Mouse (Mus musculus) kidney, postnatal 0 days (tissue): Measurements from ENCODE around the gene Rsu1. TPM values are rescaled to one million over a fixed set of nuclear protein-coding genes. Genes with fewer than 3 reads are reported as not detected.

Experiments used
- ATAC-seq: fragments of 200-750 bp; cut with Nextera tagmentation; replicated peaks from 2 replicates; pipeline ENCODE4 v1.8.0; 2017; ENCODE audit warnings: low read depth, moderate number of reproducible peaks, moderate TSS enrichment, moderate library complexity; ENCODE audit not compliant: low FRiP score
- DNase-seq: peaks from one replicate; pipeline ENCODE4 v3.0.0-alpha.2; 2016; ENCODE audit warnings: low spot score
- H3K27ac ChIP-seq: fragments of 300-500 bp; sonication (generic); 2 replicates; pipeline ENCODE4 v1.5.1; 2014; ENCODE audit warnings: mild to moderate bottlenecking
- H3K27me3 ChIP-seq: fragments of 300-500 bp; sonication (generic); 2 replicates; pipeline ENCODE4 v1.6.1; 2014; ENCODE audit warnings: low read length, mixed read lengths; ENCODE audit not compliant: insufficient read depth
- H3K36me3 ChIP-seq: fragments of 300-500 bp; sonication (generic); 2 replicates; pipeline ENCODE4 v1.6.1; 2014; ENCODE audit warnings: low read length, mixed read lengths; ENCODE audit not compliant: insufficient read depth
- H3K4me1 ChIP-seq: fragments of 300-500 bp; sonication (generic); replicated peaks from 2 replicates; pipeline ENCODE4 v1.6.1; 2014; ENCODE audit warnings: antibody characterized with exemption, low read length, mixed read lengths; ENCODE audit not compliant: insufficient read depth
- H3K4me2 ChIP-seq: fragments of 300-500 bp; sonication (generic); 2 replicates; pipeline ENCODE4 v1.6.1; 2014; ENCODE audit warnings: mild to moderate bottlenecking, low read length, moderate library complexity, mixed read lengths
- H3K4me3 ChIP-seq: fragments of 300-500 bp; sonication (generic); replicated peaks from 2 replicates; pipeline ENCODE4 v1.5.1; 2014; ENCODE audit warnings: low read depth, low read length
- H3K9ac ChIP-seq: fragments of 300-500 bp; sonication (generic); 2 replicates; pipeline ENCODE4 v1.6.1; 2014; ENCODE audit warnings: low read depth, low read length
- H3K9me3 ChIP-seq: fragments of 300-500 bp; sonication (generic); replicated peaks from 2 replicates; pipeline ENCODE4 v1.6.1; 2016; ENCODE audit warnings: low read length, inconsistent platforms, mixed read lengths
- CTCF ChIP-seq: IDR thresholded peaks from 2 replicates; pipeline ENCODE4 v1.5.1; 2016; ENCODE audit warnings: antibody characterized with exemption, low read depth, mild to moderate bottlenecking, moderate library complexity
- whole genome bisulfite sequencing: fragments of 180-500 bp; shearing (Covaris S2); extraction: QIAGEN DNeasy Blood & Tissue Kit; methylation state at CpG from one replicate; pipeline ENCODE4 v1.1.7; 2014; 5-methylcytosine and 5-hydroxymethylcytosine counted together
- polyA plus RNA-seq: library from polyadenylated mRNA; unstranded; fragments of >200 nt; fragmentation: Nextera tagmentation; extraction: Ambion mirVana; gene quantifications from 2 replicates; pipeline ENCODE4 v1.2.1, GENCODE M21; 2015

Gene Rsu1
- polyA plus RNA-seq, 1 experiment from 2014 or later, result 151 TPM

- no peak; the same call in 1 of the 2 replicates for ATAC-seq
- 61% methylated on average over 5 of the region's 5 CpGs for WGBS
- no peak for DNase-seq
These were observed 102.5 kb downstream of the Rsu1 start for GRCm38 (mm10) chr2:13168743-13169142.

DNA sequence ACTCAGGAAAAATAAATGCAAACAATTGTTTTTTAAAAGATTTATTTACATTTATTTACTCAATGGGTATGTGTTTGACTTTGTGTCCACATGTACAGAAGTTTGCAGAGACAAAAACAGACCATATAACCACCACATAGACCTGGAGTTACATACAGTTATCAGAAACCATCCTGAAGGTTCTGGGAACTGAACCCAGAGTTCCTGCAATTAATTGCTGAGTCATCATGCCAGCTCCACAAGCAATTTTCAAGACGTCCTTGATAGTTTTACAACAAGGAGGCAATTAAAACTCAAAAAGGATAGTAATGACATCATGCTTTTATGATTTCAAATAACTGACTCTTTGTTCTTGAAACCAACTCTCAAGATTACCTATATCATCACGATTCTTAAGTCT, 109.5 kb downstream of the Rsu1 start:
- Histone ChIP-seq H3K9me3 (no peaks in the 10 kb centered on the region), H3K27ac (no peak overlapping the region), H3K4me2 (no peak overlapping the region), H3K9ac (no peak overlapping the region), H3K27me3 (no peaks in the 10 kb centered on the region), H3K4me3 (no peak overlapping the region), H3K36me3 (no peaks in the 10 kb centered on the region), H3K4me1 (no peaks in the 10 kb centered on the region)
- TF ChIP-seq CTCF, result no peak
- no peak for DNase-seq
- no peak for ATAC-seq
- WGBS, result 63% methylated on average over 2 of the region's 2 CpGs

More at GRCm38 (mm10) chr2:13168743-13169142, 102.5 kb downstream of the Rsu1 start:
- H3K36me3 ChIP-seq, result no peaks in the 10 kb centered on the region
- no peaks in the 10 kb centered on the region for H3K9me3 ChIP-seq
- no peaks in the 10 kb centered on the region for H3K27me3 ChIP-seq
- peak; percentile 59 for TF ChIP-seq CTCF
- H3K4me3 ChIP-seq, result no peak overlapping the region
- no peaks in the 10 kb centered on the region for H3K4me1 ChIP-seq
- no peak overlapping the region for H3K9ac ChIP-seq
- no peak overlapping the region for H3K27ac ChIP-seq
- no peak overlapping the region for H3K4me2 ChIP-seq

- no peaks in the 10 kb centered on the region for H3K9me3 ChIP-seq
- H3K36me3 ChIP-seq, result no peaks in the 10 kb centered on the region
- no peak overlapping the region for H3K27ac ChIP-seq
- ATAC-seq, result no peak
- no peak overlapping the region for H3K4me3 ChIP-seq
- H3K27me3 ChIP-seq, result no peaks in the 10 kb centered on the region
- TF ChIP-seq CTCF, result no peak
- 57% methylated on average over 6 of the region's 6 CpGs for WGBS
- no peak overlapping the region for H3K4me2 ChIP-seq
- no peaks in the 10 kb centered on the region for H3K4me1 ChIP-seq
- no peak overlapping the region for H3K9ac ChIP-seq
- DNase-seq, result no peak
These were observed 126.0 kb downstream of the Rsu1 start for GRCm38 (mm10) chr2:13145245-13145644.

DNA sequence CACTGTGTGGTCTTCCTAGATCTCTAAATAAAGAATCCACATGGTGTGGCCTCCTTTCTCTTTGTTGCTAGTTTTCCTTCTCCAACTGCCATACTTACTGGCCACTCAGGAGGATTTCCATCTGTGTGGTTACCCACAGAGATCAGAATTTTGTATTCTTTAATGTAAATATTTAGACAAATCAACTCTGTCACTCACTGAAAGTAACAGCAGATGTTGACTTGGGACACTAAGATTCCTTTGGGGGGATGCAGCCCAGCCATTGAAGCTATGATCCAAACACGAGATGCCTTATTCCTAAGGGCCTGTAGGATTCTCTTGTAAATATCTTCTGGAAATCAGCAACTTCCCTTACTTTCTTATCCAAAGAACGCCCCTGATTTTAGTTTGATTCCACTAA, 136.3 kb downstream of the Rsu1 start:
- H3K4me1 ChIP-seq, result no peaks in the 10 kb centered on the region
- DNase-seq, result no peak
- TF ChIP-seq CTCF, result no peak
- no peak for ATAC-seq
- H3K36me3 ChIP-seq, result no peaks in the 10 kb centered on the region
- no peak overlapping the region for H3K9ac ChIP-seq
- no peaks in the 10 kb centered on the region for H3K9me3 ChIP-seq
- no peaks in the 10 kb centered on the region for H3K27me3 ChIP-seq
- no peak overlapping the region for H3K4me3 ChIP-seq
- 82% methylated on average over 2 of the region's 2 CpGs for WGBS
- H3K27ac ChIP-seq, result no peak overlapping the region
- H3K4me2 ChIP-seq, result no peak overlapping the region

DNA sequence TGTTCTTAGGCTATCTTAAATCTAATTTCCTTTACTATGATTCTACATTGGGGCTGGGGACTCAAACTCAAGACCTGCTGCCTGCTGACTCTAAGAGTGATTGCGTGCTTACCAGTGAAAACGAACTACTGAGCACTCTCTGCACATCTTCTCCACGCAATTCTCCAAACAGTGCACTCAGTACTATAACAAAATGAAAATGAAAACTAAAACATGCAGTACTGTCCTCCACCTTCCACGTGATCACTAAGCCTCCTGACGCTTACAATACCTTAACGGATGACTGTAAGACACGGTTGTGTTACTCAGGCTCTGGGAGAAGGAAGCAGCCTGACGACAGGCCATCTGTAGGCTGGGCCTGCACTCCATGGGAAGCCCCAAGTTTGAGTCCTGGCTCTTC, 138.4 kb downstream of the Rsu1 start:
- Histone ChIP-seq H3K9ac (no peak overlapping the region), H3K4me1 (no peaks in the 10 kb centered on the region), H3K4me2 (no peak overlapping the region), H3K27me3 (no peaks in the 10 kb centered on the region), H3K4me3 (no peak overlapping the region), H3K9me3 (no peaks in the 10 kb centered on the region), H3K36me3 (no peaks in the 10 kb centered on the region), H3K27ac (no peak overlapping the region)
- no peak for TF ChIP-seq CTCF
- ATAC-seq (no peak), DNase-seq (no peak)
- 85% methylated on average over 8 of the region's 8 CpGs for WGBS

DNA sequence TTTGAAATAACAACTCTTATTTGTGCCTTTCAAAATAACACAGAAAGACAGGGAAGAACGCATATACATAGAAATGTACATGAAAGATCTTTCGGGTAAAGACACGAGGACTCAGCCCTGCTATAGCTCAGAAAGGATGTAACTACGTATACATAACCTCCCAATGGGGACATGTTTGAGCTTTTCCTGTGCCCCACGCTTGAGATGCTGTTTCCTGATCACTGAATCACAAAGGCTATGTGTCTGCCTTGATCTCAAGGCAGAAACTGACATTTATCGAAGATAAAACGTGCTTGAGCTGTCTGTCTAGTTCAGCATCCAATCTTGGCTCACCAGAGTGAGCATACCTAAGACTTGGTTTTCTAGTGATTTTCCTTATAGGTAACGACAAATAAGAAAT, 138.8 kb downstream of the Rsu1 start:
- Histone ChIP-seq H3K9ac (no peak overlapping the region), H3K27me3 (no peaks in the 10 kb centered on the region), H3K4me3 (no peak overlapping the region), H3K4me1 (no peaks in the 10 kb centered on the region), H3K9me3 (no peaks in the 10 kb centered on the region), H3K36me3 (no peaks in the 10 kb centered on the region), H3K4me2 (no peak overlapping the region), H3K27ac (no peak overlapping the region)
- DNase-seq, result no peak
- no peak for ATAC-seq
- no peak for TF ChIP-seq CTCF
- WGBS, result 78% methylated on average over 8 of the region's 8 CpGs

DNA sequence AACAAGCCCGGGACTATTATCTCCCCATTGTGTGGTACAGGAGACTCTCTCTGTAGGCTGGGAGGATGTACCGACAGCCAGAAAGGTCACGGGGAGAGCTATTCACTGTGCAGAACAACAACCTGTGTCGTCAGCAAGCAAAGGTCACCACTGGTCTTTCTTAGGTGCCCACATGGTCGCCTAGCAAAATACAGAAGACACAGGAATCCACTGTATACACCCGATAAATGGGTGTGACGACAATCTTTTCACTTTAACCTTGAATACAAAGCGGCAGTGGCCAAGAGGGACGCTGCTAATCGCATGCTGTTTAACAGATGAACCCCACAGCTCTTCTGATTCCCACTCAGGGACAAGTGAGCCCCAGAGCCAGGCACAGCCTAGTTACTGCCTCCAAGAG, 141.4 kb downstream of the Rsu1 start:
- WGBS, result 66% methylated on average over 10 of the region's 10 CpGs
- no peaks in the 10 kb centered on the region for H3K36me3 ChIP-seq
- TF ChIP-seq CTCF, result no peak
- DNase-seq (no peak), ATAC-seq (no peak)
- no peak overlapping the region for H3K9ac ChIP-seq
- no peak overlapping the region for H3K27ac ChIP-seq
- H3K4me1 ChIP-seq, result no peaks in the 10 kb centered on the region
- no peak overlapping the region for H3K4me3 ChIP-seq
- H3K4me2 ChIP-seq, result no peak overlapping the region
- no peaks in the 10 kb centered on the region for H3K27me3 ChIP-seq
- no peaks in the 10 kb centered on the region for H3K9me3 ChIP-seq
